Mouse (Mus musculus): ENCODE results near the gene Mrps18c. TPM values are rescaled to one million over a fixed set of nuclear protein-coding genes. Genes with fewer than 3 reads are reported as not detected.

The Mrps18c gene
- polyA plus RNA-seq, 1 experiment from 2014 or later, result 172 TPM

- no peak for DNase-seq
- Histone ChIP-seq H3K9me3 (replicated peaks) (no peaks in the 10 kb centered on the region), H3K9ac (no peak overlapping the region)
These were observed 30.3 kb downstream of the Mrps18c start for GRCm38 (mm10) chr5:100828701-100829100.

DNA sequence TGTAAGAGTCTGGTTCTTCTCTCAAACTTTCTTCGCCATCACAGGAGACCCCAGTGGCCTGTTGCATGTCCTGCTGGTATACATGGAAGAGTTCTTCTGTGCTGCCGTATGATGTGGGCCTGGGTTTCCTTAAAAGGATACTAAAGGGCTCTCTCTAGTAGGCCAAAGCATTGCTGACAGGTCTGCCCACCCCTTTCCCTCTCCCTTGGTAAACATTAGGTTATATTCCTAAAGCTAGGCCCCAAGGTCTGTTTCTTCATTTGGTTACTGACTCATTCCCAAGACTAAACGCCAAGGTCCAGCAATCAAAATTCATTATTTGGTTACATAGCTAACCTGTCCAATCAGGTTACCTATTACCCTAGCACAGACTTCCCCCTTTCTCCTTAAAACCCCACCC lies 34.3 kb downstream of the Mrps18c start:
- H3K9me3 ChIP-seq (replicated peaks), result no peaks in the 10 kb centered on the region
- H3K27me3 ChIP-seq, result no peaks in the 10 kb centered on the region
- 69% methylated on average over 3 of the region's 3 CpGs for WGBS (ENCODE audit: insufficient replicate concordance)
- H3K27ac ChIP-seq, result no peak overlapping the region
- H3K36me3 ChIP-seq, result no peaks in the 10 kb centered on the region
- H3K4me3 ChIP-seq (replicated peaks), result no peak overlapping the region
- ATAC-seq (ENCODE audit: low read depth) (no peak), DNase-seq (no peak)
- H3K9ac ChIP-seq, result no peak overlapping the region
- no peak overlapping the region for H3K4me2 ChIP-seq
- H3K4me1 ChIP-seq (replicated peaks), result no peaks in the 10 kb centered on the region

More at GRCm38 (mm10) chr5:100828701-100829100, 30.3 kb downstream of the Mrps18c start:
- ATAC-seq (ENCODE audit: low read depth), result no peak
- Histone ChIP-seq H3K27me3 (no peaks in the 10 kb centered on the region), H3K4me2 (no peak overlapping the region), H3K27ac (no peak overlapping the region), H3K4me1 (replicated peaks) (no peaks in the 10 kb centered on the region), H3K4me3 (replicated peaks) (no peak overlapping the region), H3K36me3 (no peaks in the 10 kb centered on the region)
- WGBS (ENCODE audit: insufficient replicate concordance), result 73% methylated on average over 3 of the region's 3 CpGs

DNA sequence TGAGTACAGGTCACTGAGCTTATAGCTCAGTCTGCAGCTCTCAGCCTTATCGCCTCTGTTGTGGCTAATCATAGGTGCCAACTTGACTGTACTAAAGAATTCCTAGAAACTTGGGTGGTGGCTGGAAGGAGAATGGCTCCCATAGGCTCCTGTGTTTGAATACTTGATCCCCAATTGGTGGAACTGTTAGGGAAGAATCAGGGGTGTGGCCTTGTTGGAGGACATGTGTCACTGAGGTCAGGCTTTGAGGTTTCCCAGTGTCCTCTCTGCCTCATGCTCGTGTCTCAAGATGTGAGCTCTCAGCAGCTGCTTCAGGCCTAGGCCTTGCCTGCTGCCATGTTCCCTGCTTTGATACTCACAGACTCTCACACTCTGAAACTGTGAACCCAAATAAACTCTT lies 35.4 kb downstream of the Mrps18c start:
- H3K4me2 ChIP-seq, result no peak overlapping the region
- WGBS (ENCODE audit: insufficient replicate concordance), result 51% methylated on average over 2 of the region's 2 CpGs
- no peaks in the 10 kb centered on the region for H3K4me1 ChIP-seq (replicated peaks)
- H3K9me3 ChIP-seq (replicated peaks), result no peaks in the 10 kb centered on the region
- H3K9ac ChIP-seq, result no peak overlapping the region
- no peaks in the 10 kb centered on the region for H3K27me3 ChIP-seq
- DNase-seq (no peak), ATAC-seq (ENCODE audit: low read depth) (no peak)
- H3K4me3 ChIP-seq (replicated peaks), result no peak overlapping the region
- H3K36me3 ChIP-seq, result no peaks in the 10 kb centered on the region
- H3K27ac ChIP-seq, result no peak overlapping the region

- Histone ChIP-seq H3K9me3 (replicated peaks) (no peaks in the 10 kb centered on the region), H3K4me1 (replicated peaks) (no peaks in the 10 kb centered on the region), H3K4me2 (no peak overlapping the region), H3K4me3 (replicated peaks) (no peak overlapping the region), H3K36me3 (no peaks in the 10 kb centered on the region), H3K27ac (no peak overlapping the region), H3K9ac (no peak overlapping the region), H3K27me3 (no peaks in the 10 kb centered on the region)
- DNase-seq (no peak), ATAC-seq (ENCODE audit: low read depth) (no peak)
- 51% methylated on average over 9 of the region's 9 CpGs for WGBS (ENCODE audit: insufficient replicate concordance)
These were observed 37.6 kb downstream of the Mrps18c start for GRCm38 (mm10) chr5:100835862-100836538.

DNA sequence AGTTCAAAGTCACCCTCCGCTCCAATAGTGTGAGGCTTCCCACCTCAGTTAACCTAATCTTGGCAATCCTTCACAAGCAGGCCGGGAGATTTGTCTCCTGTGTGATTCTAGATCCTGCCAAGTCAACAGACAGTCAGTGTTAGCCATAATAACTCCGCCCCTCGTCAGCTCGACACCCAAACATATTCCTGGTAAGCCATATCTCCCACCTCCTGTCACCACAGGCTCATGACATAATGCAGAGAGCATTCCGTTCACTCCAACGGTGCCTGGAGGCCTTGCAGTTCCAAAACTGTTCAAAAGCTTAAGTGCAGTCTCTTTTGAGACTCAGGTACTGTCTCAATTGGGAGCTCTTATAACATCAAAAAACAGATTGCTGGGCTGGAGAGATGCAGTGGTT lies 39.5 kb downstream of the Mrps18c start:
- DNase-seq, result no peak
- H3K9me3 ChIP-seq (replicated peaks), result no peaks in the 10 kb centered on the region; the same call in 1 of the 2 replicates
- H3K4me2 ChIP-seq, result no peak overlapping the region
- 64% methylated on average over 7 of the region's 7 CpGs for WGBS (ENCODE audit: insufficient replicate concordance)
- H3K36me3 ChIP-seq, result no peaks in the 10 kb centered on the region
- H3K4me3 ChIP-seq (replicated peaks), result no peak overlapping the region
- no peak for ATAC-seq (ENCODE audit: low read depth)
- H3K9ac ChIP-seq, result no peak overlapping the region
- peaks cover 5% of the 10 kb centered on the region; the same call in 1 of the 2 replicates for H3K27me3 ChIP-seq
- no peak overlapping the region for H3K27ac ChIP-seq
- no peaks in the 10 kb centered on the region for H3K4me1 ChIP-seq (replicated peaks)

DNA sequence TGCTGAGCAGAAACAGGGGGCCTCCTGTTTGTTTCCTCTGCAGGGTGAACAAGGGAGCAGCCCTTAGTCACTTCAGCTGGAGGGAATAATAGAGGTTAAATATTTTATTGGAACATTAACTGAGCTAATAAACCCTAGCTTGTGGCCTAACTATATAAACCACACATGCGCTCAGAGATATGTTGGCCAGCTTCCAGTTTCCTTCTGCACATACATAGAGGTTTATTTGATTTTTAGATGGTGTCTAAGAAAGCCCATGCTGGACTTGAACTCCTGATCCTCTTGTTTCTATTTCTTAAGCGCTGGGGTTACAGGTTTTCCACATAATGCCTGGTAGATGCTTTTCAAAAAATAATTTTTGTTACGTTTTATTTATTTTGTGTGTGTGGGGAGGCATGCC lies 46.1 kb downstream of the Mrps18c start:
- no peak overlapping the region for H3K4me3 ChIP-seq (replicated peaks)
- H3K9me3 ChIP-seq (replicated peaks), result no peaks in the 10 kb centered on the region; the same call in 1 of the 2 replicates
- H3K4me1 ChIP-seq (replicated peaks), result peaks cover 16% of the 10 kb centered on the region
- no peaks in the 10 kb centered on the region for H3K36me3 ChIP-seq
- WGBS (ENCODE audit: insufficient replicate concordance), result 60% methylated on average over 3 of the region's 3 CpGs
- H3K27me3 ChIP-seq, result peaks cover 66% of the 10 kb centered on the region
- no peak overlapping the region for H3K4me2 ChIP-seq
- no peak for ATAC-seq (ENCODE audit: low read depth)
- H3K9ac ChIP-seq, result no peak overlapping the region
- no peak overlapping the region for H3K27ac ChIP-seq
- DNase-seq, result no peak

DNA sequence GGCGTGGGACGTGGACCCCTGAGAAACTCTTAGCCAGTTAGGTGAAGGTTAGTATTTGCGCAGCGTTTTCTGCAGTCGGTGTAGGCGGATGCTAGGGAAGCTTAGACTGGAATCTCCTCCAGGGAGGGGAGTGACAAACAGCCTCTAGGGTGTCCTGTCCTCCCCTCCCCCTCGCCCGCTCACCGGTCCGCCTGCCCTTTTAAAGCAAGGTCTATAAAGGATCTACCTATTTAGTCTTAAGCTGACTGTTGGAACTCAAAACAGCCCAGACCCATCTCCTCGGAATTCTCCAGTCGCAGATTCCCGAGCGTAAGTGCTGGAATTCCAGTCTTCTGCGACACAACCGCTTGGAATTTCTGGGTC lies 47.0 kb downstream of the Mrps18c start, which contains the start of gene Gpat3:
Gene Gpat3, plus strand, starts transcription at position 229 of the 363 bp plus-strand sequence.
- ATAC-seq (ENCODE audit: low read depth), result no peak
- WGBS (ENCODE audit: insufficient replicate concordance), result 2% methylated on average over 16 of the region's 16 CpGs
- H3K9ac ChIP-seq, result peak within 1 kb of the TSS; percentile 59
- peak within 1 kb of the TSS; percentile 59 for H3K4me3 ChIP-seq (replicated peaks)
- peaks cover 16% of the 10 kb centered on the region for H3K4me1 ChIP-seq (replicated peaks)
- H3K4me2 ChIP-seq, result peak within 1 kb of the TSS; percentile 73
- no peaks in the 10 kb centered on the region for H3K36me3 ChIP-seq
- DNase-seq, result no peak
- no peak within 1 kb of the TSS for H3K27ac ChIP-seq
- H3K27me3 ChIP-seq, result peaks cover 66% of the 10 kb centered on the region
- no peaks in the 10 kb centered on the region; the same call in 1 of the 2 replicates for H3K9me3 ChIP-seq (replicated peaks)

- peaks cover 66% of the 10 kb centered on the region for H3K27me3 ChIP-seq
- peaks cover 16% of the 10 kb centered on the region for H3K4me1 ChIP-seq (replicated peaks)
- H3K4me2 ChIP-seq, result peak overlapping the region; percentile 73
- peak overlapping the region; percentile 59 for H3K9ac ChIP-seq
- under 1% methylated on average over 50 of the region's 52 CpGs for WGBS (ENCODE audit: insufficient replicate concordance)
- no peaks in the 10 kb centered on the region for H3K36me3 ChIP-seq
- H3K9me3 ChIP-seq (replicated peaks), result no peaks in the 10 kb centered on the region; the same call in 1 of the 2 replicates
- peak overlapping the region; percentile 59 for H3K4me3 ChIP-seq (replicated peaks)
- peak; percentile 80 for ATAC-seq (ENCODE audit: low read depth)
- peak; percentile 21 for DNase-seq
- H3K27ac ChIP-seq, result no peak overlapping the region
These were observed 47.6 kb downstream of the Mrps18c start for GRCm38 (mm10) chr5:100845848-100846598.

DNA sequence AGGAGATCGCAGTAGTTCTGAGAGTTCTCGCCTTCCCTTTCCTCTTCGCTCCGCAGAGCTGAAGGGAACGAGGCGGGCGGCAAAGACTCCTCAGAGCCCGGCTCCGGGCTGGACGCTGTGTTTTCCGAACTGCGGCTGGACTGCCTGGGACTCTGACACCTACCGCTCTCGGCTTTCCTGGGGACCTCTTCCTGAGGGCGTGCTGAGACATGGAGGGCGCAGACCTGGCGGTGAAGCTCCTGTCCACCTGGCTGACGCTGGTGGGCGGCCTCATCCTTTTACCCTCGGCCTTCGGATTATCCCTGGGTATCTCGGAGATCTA lies 48.1 kb downstream of the Mrps18c start:
- H3K4me2 ChIP-seq, result peak overlapping the region; percentile 73
- ATAC-seq (ENCODE audit: low read depth) (0 out of 2 replicates have a peak, but pooled peaks have one; percentile 6), DNase-seq (no peak)
- no peak overlapping the region for H3K27ac ChIP-seq
- no peaks in the 10 kb centered on the region for H3K36me3 ChIP-seq
- H3K9me3 ChIP-seq (replicated peaks), result no peaks in the 10 kb centered on the region; the same call in 1 of the 2 replicates
- WGBS (ENCODE audit: insufficient replicate concordance), result 2% methylated on average over 22 of the region's 22 CpGs
- H3K9ac ChIP-seq, result peak overlapping the region; percentile 59
- peaks cover 16% of the 10 kb centered on the region for H3K4me1 ChIP-seq (replicated peaks)
- peaks cover 66% of the 10 kb centered on the region for H3K27me3 ChIP-seq
- H3K4me3 ChIP-seq (replicated peaks), result peak overlapping the region; percentile 59

DNA sequence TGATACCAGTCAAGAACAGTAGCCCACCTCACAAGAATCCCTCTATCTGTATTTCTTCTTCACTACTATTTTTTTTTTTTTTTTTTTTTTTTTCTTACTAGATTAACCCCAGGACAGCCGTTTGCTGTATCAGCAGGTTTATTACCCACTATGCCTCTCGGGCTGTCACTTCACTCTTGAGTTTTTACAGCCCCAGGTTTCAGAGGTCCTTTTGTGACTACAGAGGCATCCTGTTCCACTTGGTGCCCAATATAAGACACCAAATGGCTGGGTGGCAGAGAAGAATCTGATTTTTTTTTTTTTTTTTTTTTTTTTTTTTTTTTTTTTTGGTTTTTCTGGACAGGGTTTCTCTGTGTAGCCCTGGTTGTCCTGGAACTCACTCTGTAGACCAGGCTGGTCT lies 48.7 kb downstream of the Mrps18c start:
- no peaks in the 10 kb centered on the region for H3K36me3 ChIP-seq
- DNase-seq, result no peak
- H3K9me3 ChIP-seq (replicated peaks), result no peaks in the 10 kb centered on the region; the same call in 1 of the 2 replicates
- peak overlapping the region; percentile 73 for H3K4me2 ChIP-seq
- no peak overlapping the region for H3K9ac ChIP-seq
- WGBS (ENCODE audit: insufficient replicate concordance), result 0% methylated on average over 2 of the region's 2 CpGs
- H3K27me3 ChIP-seq, result peaks cover 66% of the 10 kb centered on the region
- H3K4me3 ChIP-seq (replicated peaks), result peak overlapping the region; percentile 59; the same call in 1 of the 2 replicates
- peaks cover 16% of the 10 kb centered on the region for H3K4me1 ChIP-seq (replicated peaks)
- ATAC-seq (ENCODE audit: low read depth), result no peak
- H3K27ac ChIP-seq, result no peak overlapping the region

DNA sequence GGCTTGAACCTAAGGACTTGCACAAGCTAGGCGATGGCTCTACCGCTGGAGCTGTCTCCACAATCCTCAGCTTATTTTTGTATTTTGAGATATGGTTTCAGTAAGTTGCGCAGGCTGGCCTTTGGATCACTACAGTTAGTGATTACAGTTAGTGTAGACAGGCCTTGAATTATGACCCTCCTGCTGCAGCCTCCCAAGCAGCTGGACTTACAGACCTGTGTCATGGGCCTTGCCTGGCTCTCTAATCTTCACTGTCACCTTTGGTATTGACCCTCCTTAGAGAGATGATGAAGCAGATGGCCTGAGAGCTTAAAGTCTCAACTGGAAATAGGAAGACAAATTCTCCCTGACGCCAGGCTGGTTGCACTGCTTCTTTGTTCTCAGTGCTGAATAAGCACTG lies 55.5 kb downstream of the Mrps18c start:
- 0 out of 2 replicates have a peak, but pooled peaks cover under 1% of the 10 kb centered on the region for H3K27me3 ChIP-seq
- H3K4me1 ChIP-seq (replicated peaks), result no peaks in the 10 kb centered on the region
- DNase-seq (no peak), ATAC-seq (ENCODE audit: low read depth) (no peak)
- H3K4me2 ChIP-seq, result no peak overlapping the region
- H3K36me3 ChIP-seq, result no peaks in the 10 kb centered on the region
- H3K9ac ChIP-seq, result no peak overlapping the region
- H3K9me3 ChIP-seq (replicated peaks), result no peaks in the 10 kb centered on the region
- H3K4me3 ChIP-seq (replicated peaks), result no peak overlapping the region
- WGBS (ENCODE audit: insufficient replicate concordance), result 69% methylated on average over 4 of the region's 4 CpGs
- H3K27ac ChIP-seq, result no peak overlapping the region
